Mouse (Mus musculus) thymus, postnatal 10 days (tissue): ENCODE data around the gene Olfr671.
"Not testable (repeated sequence)": the region's sequence is repeated elsewhere in the genome, so short reads cannot be mapped to it uniquely, and the experiment has no call there.

ENCODE experiments used
- DNase-seq, 2 experiments: peaks; one replicate each; pipeline ENCODE4 v3.0.0; 2021; ENCODE audit warnings: low spot score in 2 of 2

Gene Olfr671

DNA sequence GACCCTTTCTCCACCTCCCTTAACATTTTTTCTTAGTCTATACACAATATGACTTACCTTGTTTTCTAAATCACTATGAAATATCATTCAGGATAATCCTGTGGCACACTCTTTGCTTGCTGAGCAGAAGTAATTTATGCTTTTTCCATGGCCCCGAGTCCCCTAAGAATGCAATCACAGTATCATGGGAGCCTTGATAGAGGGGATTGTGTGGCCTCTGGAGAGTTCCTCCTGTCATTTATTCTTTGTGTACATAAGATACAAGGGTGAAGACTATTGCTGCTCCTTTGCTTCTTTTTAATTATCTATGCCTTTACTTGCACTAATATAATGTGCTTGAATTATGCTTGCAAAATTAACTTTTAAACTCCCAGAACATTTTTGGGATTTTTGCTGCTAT lies at the start of gene Olfr671:
TSS of gene Olfr671 (minus strand) at position 101 of the 400 bp plus-strand sequence.
- DNase-seq, result no peak

DNA sequence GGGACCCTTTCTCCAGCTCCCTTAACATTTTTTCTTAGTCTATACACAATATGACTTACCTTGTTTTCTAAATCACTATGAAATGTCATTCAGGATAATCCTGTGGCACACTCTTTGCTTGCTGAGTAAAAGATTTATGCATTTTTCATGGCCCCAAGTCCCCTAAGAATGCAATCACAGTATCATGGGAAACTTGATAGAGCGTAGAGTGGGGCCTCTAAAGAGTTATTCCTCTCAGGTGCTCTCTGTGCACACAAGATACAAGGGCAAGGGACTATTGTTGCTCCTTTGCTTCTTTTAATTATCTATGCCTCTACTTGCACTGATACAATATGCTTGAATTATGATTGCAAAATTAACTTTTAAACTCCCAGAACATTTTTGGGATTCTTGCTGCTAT lies 49.4 kb upstream of the Olfr671 start, which contains the start of gene Olfr675:
TSS of gene Olfr675 (minus strand) at position 101 of the 400 bp plus-strand sequence.
- DNase-seq, result no peak

DNA sequence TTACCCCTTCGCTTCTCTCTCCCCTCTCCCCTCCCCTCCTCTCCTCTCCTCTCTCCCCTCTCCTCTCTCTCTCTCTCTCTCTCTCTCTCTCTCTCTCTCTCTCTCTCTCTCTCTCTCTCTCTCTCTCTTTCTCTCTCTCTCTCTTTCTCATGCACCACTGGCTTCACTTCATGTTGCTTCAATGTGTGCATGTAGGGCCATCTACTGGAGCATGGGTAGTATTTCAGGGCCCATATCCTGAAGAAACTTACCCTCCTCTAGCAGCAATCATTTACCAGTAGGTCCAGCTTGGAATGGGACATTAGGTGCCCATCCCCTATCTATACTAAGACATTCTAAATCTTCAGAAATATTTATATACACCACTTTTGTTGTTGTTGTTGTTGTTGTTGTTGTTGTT lies 43.6 kb upstream of the Olfr671 start:
- no peak for DNase-seq

DNA sequence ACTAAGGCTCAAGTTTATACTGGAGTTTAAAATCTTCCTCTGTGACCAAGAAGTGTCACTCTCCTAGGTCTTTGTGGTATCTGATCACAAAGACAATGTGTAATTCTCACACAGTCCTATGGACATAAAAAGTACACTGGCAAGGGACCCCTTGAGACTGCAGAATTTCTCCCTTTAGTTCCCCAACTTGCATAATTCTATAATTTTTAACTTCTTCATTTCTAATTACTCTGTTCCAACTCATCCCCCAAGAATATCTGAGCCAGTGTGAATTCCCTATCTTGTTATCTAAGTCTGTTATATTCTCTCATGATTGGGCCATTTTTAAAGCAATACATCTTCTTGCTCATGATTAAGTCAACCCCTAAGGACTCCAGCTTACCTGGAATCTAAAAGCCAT lies 23.0 kb upstream of the Olfr671 start, which contains the start of gene Olfr672:
TSS of gene Olfr672 (minus strand) at position 101 of the 400 bp plus-strand sequence.
- no peak for DNase-seq

DNA sequence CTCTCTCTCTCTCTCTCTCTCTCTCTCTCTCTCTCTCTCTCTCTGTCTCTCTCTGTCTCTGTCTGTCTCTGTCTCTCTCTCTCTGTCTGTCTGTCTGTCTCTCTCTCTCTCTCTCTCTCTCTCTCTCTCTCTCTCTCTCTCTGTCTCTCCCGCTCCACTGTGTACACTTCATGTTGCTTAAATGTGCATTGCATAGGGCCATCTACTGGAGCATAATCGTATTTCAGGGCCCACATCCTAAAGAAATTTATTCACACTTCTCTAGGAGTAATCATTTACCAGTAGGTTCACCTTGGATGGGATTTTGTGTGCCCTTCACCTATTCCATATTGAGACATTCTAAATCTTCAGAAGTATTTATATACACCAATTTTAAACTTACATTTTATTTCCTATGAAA lies 6.4 kb downstream of the Olfr671 start:
- DNase-seq, result not testable (repeated sequence)

DNA sequence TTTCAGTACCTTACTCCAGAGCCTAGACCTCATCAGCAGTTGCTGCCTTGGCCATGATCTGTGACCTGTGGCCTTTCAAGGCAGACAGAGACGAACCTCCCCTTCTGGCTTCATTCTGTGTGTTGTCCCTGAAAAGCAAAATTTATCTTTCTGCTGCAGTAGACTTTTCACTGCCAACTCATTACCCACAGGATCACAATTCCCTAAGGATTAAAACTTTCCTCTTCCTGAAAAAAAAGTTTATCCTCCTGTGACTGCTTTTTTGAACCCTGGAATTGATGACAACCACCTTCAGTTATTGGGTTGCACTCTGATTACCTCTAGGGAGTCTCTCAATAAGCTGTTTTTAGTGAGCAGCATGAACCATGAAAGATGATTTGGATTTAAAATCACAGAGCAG lies 16.4 kb downstream of the Olfr671 start, which contains the start of gene Olfr670:
TSS of gene Olfr670 (minus strand) at position 101 of the 400 bp plus-strand sequence.
- DNase-seq, result no peak

DNA sequence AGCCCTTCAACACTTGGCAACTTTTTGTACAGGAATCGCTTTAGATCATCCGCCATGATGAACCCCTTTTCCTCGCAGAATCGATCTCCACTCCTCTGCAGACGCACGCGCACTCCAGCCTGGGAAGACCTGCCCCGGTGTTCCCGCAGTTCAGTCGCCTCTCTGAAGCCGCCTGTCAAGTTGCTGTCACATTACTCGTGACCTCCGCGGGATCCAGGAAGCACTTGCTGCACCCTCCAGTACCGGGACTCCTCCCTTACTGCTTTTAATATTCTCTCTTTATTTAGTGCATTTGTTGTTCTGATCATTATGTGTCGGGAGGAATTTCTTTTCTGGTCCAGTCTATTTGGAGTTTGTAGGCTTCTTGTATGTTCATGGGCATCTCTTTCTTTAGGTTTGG lies 28.7 kb downstream of the Olfr671 start:
- not testable (repeated sequence) for DNase-seq

DNA sequence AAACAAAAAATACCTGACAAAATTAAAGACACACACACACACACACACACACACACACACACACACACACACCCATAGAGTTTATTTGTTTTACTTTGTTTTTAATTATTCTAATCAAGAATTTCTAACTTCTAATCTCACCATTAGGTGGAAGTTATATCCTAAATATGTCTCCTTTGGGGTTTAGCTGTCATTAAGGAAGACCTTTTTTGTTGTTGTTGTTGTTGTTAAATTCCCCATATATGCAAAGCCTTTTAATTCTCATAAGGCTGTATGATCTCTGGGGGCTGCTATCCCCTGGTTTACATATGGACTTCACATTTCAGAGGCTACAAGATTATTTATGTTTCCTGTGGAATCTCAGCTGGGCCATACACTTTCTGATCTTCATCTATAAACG lies 45.0 kb downstream of the Olfr671 start, which contains the start of gene Olfr669:
TSS of gene Olfr669 (plus strand) at position 301 of the 400 bp plus-strand sequence.
- no peak for DNase-seq

DNA sequence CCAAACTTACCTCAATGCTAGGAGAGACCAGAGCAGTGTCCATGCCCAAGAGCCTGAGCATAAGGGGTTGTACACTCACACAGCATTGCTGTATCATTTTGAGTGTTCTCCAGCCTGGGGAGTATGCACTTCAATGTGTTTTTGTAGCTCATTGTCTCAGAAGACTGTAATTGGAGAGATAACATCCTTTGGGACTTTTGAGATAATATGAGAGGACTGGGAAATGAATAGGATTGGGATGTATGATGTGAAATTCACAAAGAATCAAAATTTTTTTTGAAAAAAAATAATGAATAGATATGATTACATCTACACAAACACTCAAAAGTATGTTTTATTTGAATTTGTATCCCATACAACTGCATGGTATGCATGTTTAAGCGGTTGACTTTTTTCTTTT lies 51.0 kb downstream of the Olfr671 start, which contains the start of gene Olfr668:
TSS of gene Olfr668 (minus strand) at position 101 of the 400 bp plus-strand sequence.
- DNase-seq, result no peak
